Mouse (Mus musculus) neural tube, embryonic 12.5 days (tissue): ENCODE measurements around the gene Tmem125. TPM values are rescaled to one million over a fixed set of nuclear protein-coding genes. Genes with fewer than 3 reads are reported as not detected.

Source experiments
- ATAC-seq: fragments of 200-750 bp; cut with Nextera tagmentation; 2 replicates; pipeline ENCODE4 v1.8.0; 2017; ENCODE audit warnings: low read depth, mild to moderate bottlenecking, moderate TSS enrichment, moderate library complexity; ENCODE audit not compliant: low FRiP score
- H3K27ac ChIP-seq: fragments of 300-500 bp; sonication (generic); 2 replicates; pipeline ENCODE4 v1.5.1; 2016
- H3K27me3 ChIP-seq: fragments of 300-500 bp; sonication (generic); replicated peaks from 2 replicates; pipeline ENCODE4 v1.6.1; 2016; ENCODE audit warnings: mild to moderate bottlenecking
- H3K36me3 ChIP-seq: fragments of 300-500 bp; sonication (generic); 2 replicates; pipeline ENCODE4 v1.6.1; 2016; ENCODE audit warnings: mild to moderate bottlenecking
- H3K4me1 ChIP-seq: fragments of 300-500 bp; sonication (generic); 2 replicates; pipeline ENCODE4 v1.6.1; 2016
- H3K4me2 ChIP-seq: fragments of 300-500 bp; sonication (generic); replicated peaks from 2 replicates; pipeline ENCODE4 v1.6.1; 2016; ENCODE audit warnings: mild to moderate bottlenecking
- H3K4me3 ChIP-seq: fragments of 300-500 bp; sonication (generic); 2 replicates; pipeline ENCODE4 v1.5.1; 2016
- H3K9ac ChIP-seq: fragments of 300-500 bp; sonication (generic); 2 replicates; pipeline ENCODE4 v1.6.1; 2016; ENCODE audit warnings: mild to moderate bottlenecking
- H3K9me3 ChIP-seq: fragments of 300-500 bp; sonication (generic); 2 replicates; pipeline ENCODE4 v1.6.1; 2016; ENCODE audit warnings: mild to moderate bottlenecking
- WGBS: fragments of 180-500 bp; shearing (Covaris S2); methylation state at CpG from one replicate; pipeline ENCODE4 v1.1.7; 2016; 5-methylcytosine and 5-hydroxymethylcytosine counted together
- polyA plus RNA-seq: library from polyadenylated mRNA; unstranded; fragments of >200 nt; fragmentation: Nextera tagmentation; extraction: Ambion mirVana; gene quantifications from 2 replicates; pipeline ENCODE4 v1.2.1, GENCODE M21; 2016

Tmem125 gene
- polyA plus RNA-seq, 1 experiment from 2014 or later, result 0.23 TPM

DNA sequence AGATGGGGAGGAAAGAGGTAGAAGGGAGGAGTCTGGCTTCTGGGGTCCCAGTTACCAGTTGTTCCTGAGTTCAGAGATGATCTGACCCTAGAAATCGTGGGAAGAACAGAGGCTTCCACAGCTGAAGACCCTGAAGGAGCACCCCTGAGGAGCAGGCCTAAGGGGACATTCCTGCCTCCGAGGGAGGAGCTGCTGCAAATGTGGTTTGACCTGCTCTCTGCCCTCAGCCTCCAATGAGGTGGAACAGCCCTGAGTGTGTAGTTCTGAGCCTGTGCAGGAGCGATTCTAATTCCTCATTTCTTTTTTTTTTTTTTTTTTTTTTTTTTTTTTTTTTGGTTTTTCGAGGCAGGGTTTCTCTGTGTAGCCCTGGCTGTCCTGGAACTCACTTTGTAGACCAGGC is 10.7 kb downstream of the Tmem125 start:
- Histone ChIP-seq H3K27me3 (no peaks in the 10 kb centered on the region), H3K36me3 (no peaks in the 10 kb centered on the region), H3K9me3 (no peaks in the 10 kb centered on the region), H3K4me3 (no peak overlapping the region), H3K27ac (no peak overlapping the region), H3K4me2 (no peak overlapping the region), H3K4me1 (no peaks in the 10 kb centered on the region), H3K9ac (no peak overlapping the region)
- no peak for ATAC-seq
- 51% methylated on average over 4 of the region's 4 CpGs for WGBS

DNA sequence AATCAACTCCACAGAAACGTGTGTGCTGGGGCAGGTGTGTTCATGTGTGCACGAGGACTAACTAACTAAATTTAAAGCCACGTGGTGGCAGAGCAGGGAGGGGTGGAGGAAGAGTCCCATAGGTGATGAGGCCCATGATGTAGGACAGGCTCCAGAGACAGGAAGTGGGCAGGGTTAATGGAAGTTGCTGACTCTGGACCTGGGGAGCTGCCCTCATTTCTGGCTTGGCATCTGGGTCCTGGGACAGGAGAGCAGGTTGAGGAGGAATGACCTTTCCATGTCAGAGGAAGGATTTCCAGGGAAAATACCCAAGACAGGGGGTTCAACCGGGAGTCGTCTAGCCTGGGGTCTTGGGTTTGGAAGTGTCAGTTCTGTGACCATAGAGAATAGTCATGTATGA is 11.2 kb downstream of the Tmem125 start:
- Histone ChIP-seq H3K9ac (no peak overlapping the region), H3K4me3 (no peak overlapping the region), H3K9me3 (no peaks in the 10 kb centered on the region), H3K36me3 (no peaks in the 10 kb centered on the region), H3K27ac (no peak overlapping the region), H3K27me3 (no peaks in the 10 kb centered on the region; the same call in 1 of the 2 replicates), H3K4me2 (no peak overlapping the region), H3K4me1 (no peaks in the 10 kb centered on the region)
- no peak for ATAC-seq
- WGBS, result 84% methylated on average over 5 of the region's 5 CpGs

DNA sequence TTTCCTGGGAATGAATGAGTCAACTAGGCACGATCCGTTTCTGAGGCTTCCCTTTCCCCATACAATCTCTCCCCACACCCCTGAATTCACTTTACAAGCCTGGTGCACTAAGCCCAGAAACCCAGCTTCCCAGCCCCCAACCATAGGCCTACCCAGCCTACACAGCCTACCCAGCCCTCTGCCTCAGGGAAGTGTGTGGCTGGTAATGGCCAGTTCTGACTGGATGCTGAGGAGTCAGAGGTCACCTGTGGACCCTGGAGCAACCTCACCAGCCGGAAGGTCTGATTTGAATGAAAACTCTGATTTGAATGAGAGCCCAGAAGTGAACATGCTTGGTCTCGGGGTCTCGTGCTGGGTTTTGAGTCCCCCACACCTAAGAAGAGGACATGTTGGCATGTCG is 16.1 kb downstream of the Tmem125 start:
- Histone ChIP-seq H3K36me3 (no peaks in the 10 kb centered on the region), H3K9ac (no peak overlapping the region), H3K9me3 (no peaks in the 10 kb centered on the region), H3K4me2 (no peak overlapping the region), H3K4me3 (no peak overlapping the region), H3K27me3 (no peaks in the 10 kb centered on the region; the same call in 1 of the 2 replicates), H3K4me1 (no peaks in the 10 kb centered on the region), H3K27ac (no peak overlapping the region)
- WGBS, result 89% methylated on average over 6 of the region's 6 CpGs
- no peak for ATAC-seq

DNA sequence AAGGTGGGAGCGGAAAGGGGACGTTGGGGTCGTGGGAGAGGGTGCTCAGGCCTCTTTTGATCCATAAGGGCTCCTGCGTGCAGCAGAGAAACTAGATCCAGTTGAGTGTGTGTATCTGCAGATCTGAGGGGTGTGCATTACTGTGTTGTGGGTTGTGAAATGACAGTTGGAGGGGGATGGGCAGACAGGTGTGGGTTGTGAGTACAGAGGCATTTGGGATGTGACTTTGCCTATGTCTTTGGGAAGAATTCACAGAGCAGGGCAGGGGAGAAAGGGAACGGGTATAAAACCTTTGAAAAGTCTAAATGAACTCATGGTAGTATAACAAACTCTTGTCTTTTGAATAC is 16.5 kb downstream of the Tmem125 start:
- H3K9me3 ChIP-seq, result no peaks in the 10 kb centered on the region
- H3K9ac ChIP-seq, result no peak overlapping the region
- WGBS, result 49% methylated on average over 5 of the region's 5 CpGs
- H3K4me1 ChIP-seq, result no peaks in the 10 kb centered on the region
- H3K27me3 ChIP-seq, result no peaks in the 10 kb centered on the region; the same call in 1 of the 2 replicates
- H3K4me2 ChIP-seq, result no peak overlapping the region
- H3K4me3 ChIP-seq, result no peak overlapping the region
- ATAC-seq, result no peak
- H3K36me3 ChIP-seq, result no peaks in the 10 kb centered on the region
- no peak overlapping the region for H3K27ac ChIP-seq

DNA sequence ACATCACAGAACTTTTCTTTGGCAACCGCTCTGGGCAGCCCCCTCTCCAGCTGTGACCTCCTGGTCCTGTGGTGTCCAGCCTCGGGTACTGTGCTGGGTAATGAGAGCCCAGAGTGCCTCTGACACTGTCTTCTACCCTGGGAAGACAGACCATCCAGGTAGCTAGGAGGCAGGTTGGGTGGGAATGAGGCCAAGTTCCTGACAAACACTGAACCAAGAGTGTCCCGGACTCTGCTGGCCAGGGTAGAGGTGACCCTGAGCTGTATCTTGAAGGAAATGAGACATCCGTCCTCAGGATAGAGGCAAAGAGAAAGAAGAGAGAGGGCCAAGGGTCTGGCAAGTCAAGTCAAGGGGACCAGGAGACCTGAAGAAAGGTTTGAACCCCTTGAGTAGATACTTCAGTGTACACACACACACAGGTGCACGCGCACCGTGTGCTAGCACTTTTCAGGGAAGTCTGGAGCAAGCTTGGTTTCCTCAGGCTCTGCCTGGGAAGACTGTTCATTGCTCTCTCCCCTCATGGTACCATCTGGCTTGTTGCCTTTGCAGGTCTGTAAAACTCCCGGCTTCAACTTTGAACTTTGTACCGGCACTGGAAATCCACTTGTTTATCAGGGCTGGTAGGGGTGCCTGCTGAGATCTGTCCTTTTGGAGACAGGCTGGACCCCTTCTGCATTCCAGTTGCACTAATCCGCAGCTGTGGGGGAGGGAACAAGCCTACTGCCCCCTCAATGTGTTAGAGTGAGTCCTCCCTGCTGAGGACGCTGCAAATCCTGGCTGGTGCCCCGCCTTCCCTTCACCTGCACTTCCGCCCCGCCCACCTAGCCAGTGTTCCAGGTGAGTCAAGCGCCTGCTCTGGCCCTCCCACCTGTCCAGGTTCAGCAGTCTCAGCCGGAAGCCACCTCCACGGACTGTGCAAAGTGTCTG is 17.2 kb downstream of the Tmem125 start, which contains the start of gene 2610528J11Rik:
TSS of gene 2610528J11Rik (plus strand) at position 592 of the 927 bp plus-strand sequence.
- H3K27me3 ChIP-seq, result no peaks in the 10 kb centered on the region; the same call in 1 of the 2 replicates
- no peaks in the 10 kb centered on the region for H3K36me3 ChIP-seq
- no peaks in the 10 kb centered on the region for H3K4me1 ChIP-seq
- no peak within 1 kb of the TSS for H3K4me2 ChIP-seq
- WGBS, result 51% methylated on average over 17 of the region's 17 CpGs
- H3K4me3 ChIP-seq, result no peak within 1 kb of the TSS
- H3K9ac ChIP-seq, result no peak within 1 kb of the TSS
- ATAC-seq, result no peak
- H3K27ac ChIP-seq, result no peak within 1 kb of the TSS
- H3K9me3 ChIP-seq, result no peaks in the 10 kb centered on the region

DNA sequence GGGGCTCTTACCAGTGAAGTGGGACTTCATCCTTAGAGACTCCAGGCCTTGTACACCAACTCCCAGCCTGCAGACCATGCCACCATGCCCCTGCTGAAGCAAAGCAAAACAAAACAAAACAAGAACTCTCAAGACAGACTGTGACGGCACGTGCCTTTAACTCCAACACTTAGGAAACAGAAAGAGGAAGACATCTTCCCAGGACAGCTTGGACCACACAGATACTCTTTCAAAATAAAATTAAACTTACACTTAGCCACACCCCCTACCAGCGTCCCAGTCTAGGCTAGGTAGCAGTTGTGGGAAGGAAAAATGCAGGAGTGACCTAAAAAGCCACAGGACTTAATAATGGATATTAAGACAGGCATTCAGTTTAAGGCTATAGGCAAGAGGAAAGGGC is 18.1 kb downstream of the Tmem125 start:
- Histone ChIP-seq H3K27ac (no peak overlapping the region), H3K36me3 (no peaks in the 10 kb centered on the region), H3K9me3 (no peaks in the 10 kb centered on the region), H3K9ac (no peak overlapping the region), H3K4me3 (no peak overlapping the region), H3K27me3 (no peaks in the 10 kb centered on the region; the same call in 1 of the 2 replicates), H3K4me1 (no peaks in the 10 kb centered on the region), H3K4me2 (no peak overlapping the region)
- 75% methylated on average over 3 of the region's 3 CpGs for WGBS
- no peak for ATAC-seq

DNA sequence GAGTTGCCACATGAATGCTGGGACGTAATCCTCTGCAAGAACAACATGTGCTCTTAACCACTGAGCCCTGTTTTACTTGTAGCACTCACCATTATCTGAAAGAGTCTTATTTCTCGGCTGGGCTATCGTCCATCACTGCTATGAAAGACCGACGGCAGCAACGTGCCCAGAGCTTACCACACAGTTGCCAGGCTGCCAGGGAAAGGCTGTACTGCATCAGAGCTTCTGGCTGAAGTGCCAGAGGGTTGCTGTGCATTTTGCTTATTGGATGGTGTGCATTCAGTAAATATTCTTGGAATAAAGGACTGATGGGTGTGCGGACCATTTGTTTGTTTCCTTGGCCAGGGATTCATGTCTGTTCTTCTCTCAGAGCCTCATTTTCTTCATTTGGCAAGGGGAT is 19.9 kb downstream of the Tmem125 start:
- 65% methylated on average over 7 of the region's 7 CpGs for WGBS
- H3K9me3 ChIP-seq, result no peaks in the 10 kb centered on the region
- no peaks in the 10 kb centered on the region for H3K36me3 ChIP-seq

DNA sequence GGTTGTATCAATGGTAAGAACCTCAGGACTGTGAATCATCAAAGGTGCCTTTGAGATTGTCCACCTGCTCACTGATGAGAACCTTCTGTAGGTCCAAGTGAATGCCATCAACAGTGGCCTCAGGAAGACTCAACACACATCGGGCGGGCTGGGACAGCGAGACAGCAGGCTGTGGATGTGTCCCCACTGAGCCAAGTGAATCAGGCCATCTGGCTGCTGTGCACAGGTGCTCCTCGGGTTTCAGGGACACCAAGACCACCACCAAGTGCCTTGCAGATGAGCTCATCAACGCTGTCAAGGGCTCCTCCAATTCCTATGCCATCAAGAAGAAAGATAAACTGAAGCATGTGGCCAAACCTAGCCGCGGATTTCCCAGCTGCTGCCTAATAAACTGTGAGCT is 21.6 kb downstream of the Tmem125 start:
- no peaks in the 10 kb centered on the region for H3K36me3 ChIP-seq
- H3K27me3 ChIP-seq, result no peaks in the 10 kb centered on the region
- no peak overlapping the region for H3K9ac ChIP-seq
- 83% methylated on average over 7 of the region's 7 CpGs for WGBS
- H3K4me3 ChIP-seq, result no peak overlapping the region
- H3K9me3 ChIP-seq, result no peaks in the 10 kb centered on the region
- no peak overlapping the region for H3K27ac ChIP-seq
- peaks cover 5% of the 10 kb centered on the region for H3K4me1 ChIP-seq
- no peak overlapping the region for H3K4me2 ChIP-seq
- no peak for ATAC-seq

More for the DNA sequence above, 19.9 kb downstream of the Tmem125 start:
- H3K9ac ChIP-seq, result no peak overlapping the region
- no peak overlapping the region for H3K4me2 ChIP-seq
- no peak overlapping the region for H3K4me3 ChIP-seq
- H3K4me1 ChIP-seq, result no peaks in the 10 kb centered on the region
- no peak overlapping the region for H3K27ac ChIP-seq
- no peak for ATAC-seq
- H3K27me3 ChIP-seq, result no peaks in the 10 kb centered on the region; the same call in 1 of the 2 replicates

DNA sequence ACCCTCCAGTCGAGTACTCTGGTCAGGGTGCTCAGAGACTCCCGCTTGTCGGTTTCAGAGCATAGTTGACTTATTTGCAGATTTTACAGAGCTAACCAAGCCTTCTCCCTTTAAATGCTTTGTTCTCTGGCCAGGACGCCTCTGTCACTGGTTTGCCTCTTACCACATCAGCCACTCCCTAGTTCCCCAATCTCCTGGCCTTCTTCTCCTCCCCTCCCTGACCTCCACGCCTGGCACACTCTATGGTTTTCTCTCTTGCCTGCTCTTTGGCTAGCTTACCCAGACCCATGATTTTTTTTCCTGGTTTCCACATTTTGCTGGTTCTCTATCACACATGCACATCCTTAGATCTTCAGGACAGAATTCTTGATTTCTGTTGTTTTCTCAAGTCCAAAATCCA is 25.6 kb downstream of the Tmem125 start:
- 66% methylated on average over 5 of the region's 5 CpGs for whole genome bisulfite sequencing
- Histone ChIP-seq H3K27me3 (no peaks in the 10 kb centered on the region), H3K4me3 (no peak overlapping the region), H3K36me3 (no peaks in the 10 kb centered on the region), H3K4me1 (peaks cover 15% of the 10 kb centered on the region), H3K4me2 (no peak overlapping the region), H3K27ac (no peak overlapping the region), H3K9ac (no peak overlapping the region), H3K9me3 (no peaks in the 10 kb centered on the region)
- ATAC-seq, result no peak

DNA sequence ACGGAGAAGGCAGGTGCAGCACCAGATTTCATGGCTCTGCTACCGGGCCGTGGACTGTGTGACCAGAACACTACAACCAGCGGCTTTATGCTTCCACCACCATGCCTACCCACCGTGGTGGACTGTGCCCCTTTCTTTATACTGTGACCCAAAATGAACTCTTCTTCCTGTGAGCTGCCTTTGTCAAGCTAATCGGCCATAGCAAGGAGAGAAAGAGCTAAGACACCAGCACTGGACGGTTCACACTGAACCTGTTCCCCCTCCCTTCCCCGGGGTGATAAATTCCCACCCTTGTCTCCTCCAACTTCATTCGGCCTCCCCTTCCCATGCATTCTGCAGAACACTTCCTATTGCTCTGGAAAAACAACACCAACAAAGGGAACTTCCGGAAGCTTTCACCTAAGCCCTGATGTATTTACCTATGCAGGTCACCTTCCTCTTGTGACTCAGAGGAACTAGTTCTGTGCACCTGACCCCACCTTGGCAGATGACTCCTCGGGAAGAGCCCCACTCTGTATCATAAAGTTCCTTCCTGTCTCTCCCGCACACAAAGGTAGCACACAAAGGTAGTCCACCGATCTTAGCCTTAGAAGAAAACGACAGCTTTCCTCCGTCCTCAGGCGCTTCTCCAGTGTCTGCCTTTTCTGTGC is 26.2 kb downstream of the Tmem125 start:
- H3K27me3 ChIP-seq, result no peaks in the 10 kb centered on the region
- H3K27ac ChIP-seq, result no peak overlapping the region
- H3K4me3 ChIP-seq, result no peak overlapping the region
- H3K4me2 ChIP-seq, result peak overlapping the region; percentile 41
- peaks cover 15% of the 10 kb centered on the region for H3K4me1 ChIP-seq
- no peak overlapping the region for H3K9ac ChIP-seq
- no peaks in the 10 kb centered on the region for H3K9me3 ChIP-seq
- H3K36me3 ChIP-seq, result no peaks in the 10 kb centered on the region
- 27% methylated on average over 16 of the region's 16 CpGs for WGBS
- no peak; the same call in 1 of the 2 replicates for ATAC-seq

DNA sequence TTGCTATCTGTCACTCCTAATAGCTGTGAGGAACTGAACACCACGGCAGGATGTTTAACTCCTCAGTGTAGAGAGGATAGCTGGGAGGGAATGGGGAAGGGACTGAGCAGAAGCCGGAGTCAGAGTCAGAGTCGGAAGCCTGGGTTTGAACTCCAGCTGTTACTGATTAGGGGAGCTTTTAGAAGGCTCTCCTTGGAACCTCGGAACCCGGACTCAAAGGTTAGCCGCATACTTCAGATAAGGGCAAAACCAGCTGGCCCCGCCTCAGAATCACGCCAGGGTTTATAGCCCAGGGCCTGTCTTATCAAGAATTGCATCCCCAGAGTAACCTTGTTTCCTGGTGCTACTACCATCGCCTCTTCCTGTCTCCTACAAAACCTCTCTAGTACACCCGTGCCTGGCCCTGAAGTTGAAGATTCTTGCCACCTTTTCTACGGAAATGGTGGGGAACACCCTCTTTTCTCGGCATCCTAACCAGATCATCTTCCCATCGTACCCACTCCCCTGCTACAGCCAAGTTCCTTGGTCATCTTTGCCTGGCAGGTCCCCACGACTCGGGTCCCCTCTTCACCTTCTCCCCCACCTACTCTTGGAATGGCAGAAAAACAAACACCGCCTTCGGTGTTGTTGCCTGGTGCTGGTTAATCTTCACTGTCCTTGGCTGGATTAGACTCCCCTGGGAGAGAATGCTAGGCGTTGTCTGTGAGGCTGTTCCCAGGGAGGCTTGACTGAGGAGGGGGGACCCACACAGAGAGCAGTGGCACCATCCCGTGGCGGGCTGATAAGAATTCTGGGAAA is 26.9 kb downstream of the Tmem125 start:
- 30% methylated on average over 20 of the region's 20 CpGs for WGBS
- H3K4me2 ChIP-seq, result peak overlapping the region; percentile 41
- H3K9me3 ChIP-seq, result no peaks in the 10 kb centered on the region
- H3K4me1 ChIP-seq, result peaks cover 15% of the 10 kb centered on the region
- no peaks in the 10 kb centered on the region for H3K27me3 ChIP-seq
- H3K36me3 ChIP-seq, result no peaks in the 10 kb centered on the region
- H3K27ac ChIP-seq, result no peak overlapping the region
- peak; percentile 50; the same call in 1 of the 2 replicates for ATAC-seq
- no peak overlapping the region for H3K9ac ChIP-seq
- H3K4me3 ChIP-seq, result no peak overlapping the region

DNA sequence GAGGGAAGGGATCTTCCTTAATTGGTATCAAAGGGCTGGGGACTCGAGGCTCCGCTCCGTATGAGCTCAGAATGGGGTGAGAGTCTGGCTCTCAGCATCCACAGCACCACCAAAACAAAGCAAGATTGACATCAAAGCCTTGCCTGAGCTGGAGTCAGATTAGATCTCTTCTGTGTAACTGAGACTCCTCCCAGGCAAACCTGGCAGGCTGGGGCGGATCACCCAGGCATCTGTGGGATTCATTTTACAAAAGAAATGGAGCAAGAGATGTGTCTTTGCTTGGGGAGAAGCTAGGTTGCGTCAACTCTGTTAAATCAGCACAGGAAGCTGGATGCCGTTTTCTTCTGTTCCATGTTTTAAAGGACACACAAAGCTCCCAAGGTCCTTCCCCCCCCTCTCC is 34.8 kb downstream of the Tmem125 start:
- H3K9me3 ChIP-seq, result no peaks in the 10 kb centered on the region
- 30% methylated on average over 6 of the region's 6 CpGs for WGBS
- ATAC-seq, result no peak
- no peaks in the 10 kb centered on the region for H3K36me3 ChIP-seq
- no peaks in the 10 kb centered on the region for H3K27me3 ChIP-seq
- no peak overlapping the region for H3K9ac ChIP-seq
- H3K27ac ChIP-seq, result no peak overlapping the region
- H3K4me1 ChIP-seq, result peaks cover 4% of the 10 kb centered on the region; the same call in 1 of the 2 replicates
- H3K4me3 ChIP-seq, result no peak overlapping the region
- no peak overlapping the region for H3K4me2 ChIP-seq
